15 mouse cellular contexts compared by ENCODE assay signal in the genomic region with DNA sequence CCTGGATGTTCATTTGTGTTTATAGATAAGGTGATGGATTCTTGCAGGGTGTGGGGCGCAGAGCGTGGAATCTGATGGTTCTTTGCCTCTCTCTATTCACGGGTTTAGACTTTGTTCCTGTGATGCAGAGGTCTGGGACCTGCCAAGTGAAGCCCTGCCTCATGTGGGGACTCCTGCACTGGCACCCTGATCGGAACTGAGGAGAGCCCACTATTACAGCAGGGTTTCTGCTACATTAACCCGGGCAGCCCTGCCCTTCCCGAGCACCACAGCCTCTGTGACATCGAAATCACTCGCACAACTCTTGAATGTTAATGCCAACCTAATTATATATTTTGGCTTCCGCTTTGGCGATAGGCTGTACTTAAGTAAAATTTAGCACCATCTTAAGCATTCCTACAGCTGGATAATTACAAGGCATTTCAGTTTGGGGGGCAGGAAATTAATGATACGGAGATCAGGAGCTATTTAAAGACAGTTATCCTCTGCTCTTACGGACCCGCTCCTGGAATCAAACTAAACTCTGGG.
"Had no signal": no experiment of that assay in that cellular context is flagged by ENCODE, and none has a peak within 500 bp of the region (broad histone marks: within the 10 kb centered on the region; RNA-seq: fewer than 3 reads in every experiment).

No protein-coding gene starts in this region.

- H3K4me2 ChIP-seq: kidney, embryonic 15.5 days; liver, embryonic 13.5 days; midbrain, embryonic 12.5 days; neural tube, embryonic 13.5 days had no signal

- H3K27me3 ChIP-seq: liver, embryonic 13.5 days; midbrain, embryonic 12.5 days; neural tube, embryonic 13.5 days had no signal

- H3K9ac ChIP-seq: kidney, embryonic 15.5 days; liver, embryonic 13.5 days; midbrain, embryonic 12.5 days; neural tube, embryonic 13.5 days had no signal

- H3K36me3 ChIP-seq: kidney, embryonic 15.5 days; liver, embryonic 13.5 days; midbrain, embryonic 12.5 days; neural tube, embryonic 13.5 days had no signal

- DNase-seq: kidney, postnatal 10 days; kidney, postnatal 36 days; layer of hippocampus, postnatal 36 days; liver, embryonic 13.5 days; lung, adult 2 months; lung, postnatal 14 days; lung, postnatal 4 days; thymus, adult 18-20 months; thymus, postnatal 36 days had no signal

- ATAC-seq: midbrain, embryonic 16.5 days had no signal

- H3K9me3 ChIP-seq: kidney, embryonic 15.5 days; liver, embryonic 13.5 days; midbrain, embryonic 12.5 days; neural tube, embryonic 13.5 days had no signal

- H3K4me3 ChIP-seq: kidney, embryonic 15.5 days; left cerebral cortex, adult 2 months; liver, embryonic 13.5 days; midbrain, embryonic 12.5 days; myocyte; neural tube, embryonic 13.5 days had no signal

- H3K4me1 ChIP-seq: liver, embryonic 13.5 days had no signal

- H3K27ac ChIP-seq: kidney, embryonic 15.5 days; left cerebral cortex, adult 2 months; liver, embryonic 13.5 days; midbrain, embryonic 12.5 days; neural tube, embryonic 13.5 days had no signal
